Mouse (Mus musculus): ENCODE results near the gene Rcvrn. TPM values are rescaled to one million over a fixed set of nuclear protein-coding genes. Genes with fewer than 3 reads are reported as not detected.

Rcvrn gene
- polyA plus RNA-seq, 1 experiment from 2014 or later, result not detected

Other genes starting within 250 kb of the Rcvrn start
- gene Gas7, start 239.9 kb upstream of the Rcvrn start, polyA plus RNA-seq (2014; fragmentation: Nextera tagmentation; extraction: Ambion mirVana), result 15.2 and 15.6 TPM in 2 replicates
- 0.13 and 0.34 TPM in 2 replicates for gene Glp2r, start 75.8 kb downstream of the Rcvrn start, polyA plus RNA-seq (2014; fragmentation: Nextera tagmentation; extraction: Ambion mirVana)
- gene Gsg1l2, start 79.3 kb downstream of the Rcvrn start, polyA plus RNA-seq (2014; fragmentation: Nextera tagmentation; extraction: Ambion mirVana), result not detected in 2 replicates
- not detected in 2 replicates for gene Dhrs7c, start 102.9 kb downstream of the Rcvrn start, polyA plus RNA-seq (2014; fragmentation: Nextera tagmentation; extraction: Ambion mirVana)
- 3.5 and 3.9 TPM in 2 replicates for gene Usp43, start 226.8 kb downstream of the Rcvrn start, polyA plus RNA-seq (2014; fragmentation: Nextera tagmentation; extraction: Ambion mirVana)